Mouse (Mus musculus) cortical plate, adult 2 months (tissue): ENCODE measurements around the gene Dpf1. TPM values are rescaled to one million over a fixed set of nuclear protein-coding genes. Genes with fewer than 3 reads are reported as not detected.

ENCODE experiments used
- H3K27ac ChIP-seq: fragments of 200-500 bp; 2 replicates; pipeline ENCODE4 v1.5.1; 2012; ENCODE audit warnings: low read length, control low read depth, inconsistent platforms; ENCODE audit not compliant: insufficient read depth
- H3K4me1 ChIP-seq: fragments of 200-500 bp; 2 replicates; pipeline ENCODE4 v1.6.1; 2011; ENCODE audit warnings: low read length; ENCODE audit not compliant: control insufficient read depth, insufficient read depth
- H3K4me3 ChIP-seq: fragments of 200-500 bp; 2 replicates; pipeline ENCODE4 v1.5.1; 2011; ENCODE audit warnings: mild to moderate bottlenecking, low read length, control low read depth; ENCODE audit not compliant: insufficient read depth
- CTCF ChIP-seq: fragments of 200-500 bp; IDR thresholded peaks from 2 replicates; pipeline ENCODE4 v1.5.1; 2011; ENCODE audit warnings: mild to moderate bottlenecking, control low read depth, low read length; ENCODE audit not compliant: insufficient read depth; ENCODE audit errors: extremely low read depth
- POLR2A ChIP-seq: fragments of 200-500 bp; IDR thresholded peaks from 2 replicates; pipeline ENCODE4 v1.6.1; 2011; ENCODE audit warnings: mild to moderate bottlenecking, low read length, control low read depth; ENCODE audit not compliant: insufficient read depth; ENCODE audit errors: extremely low read depth
- polyA plus RNA-seq: library from polyadenylated mRNA; depleted of rRNA; stranded (reverse); fragments of >200 nt; gene quantifications from 2 replicates; pipeline ENCODE4 v1.2.3, GENCODE M21; 2012

Dpf1 gene
- polyA plus RNA-seq, 1 experiment = 65.1 TPM

DNA sequence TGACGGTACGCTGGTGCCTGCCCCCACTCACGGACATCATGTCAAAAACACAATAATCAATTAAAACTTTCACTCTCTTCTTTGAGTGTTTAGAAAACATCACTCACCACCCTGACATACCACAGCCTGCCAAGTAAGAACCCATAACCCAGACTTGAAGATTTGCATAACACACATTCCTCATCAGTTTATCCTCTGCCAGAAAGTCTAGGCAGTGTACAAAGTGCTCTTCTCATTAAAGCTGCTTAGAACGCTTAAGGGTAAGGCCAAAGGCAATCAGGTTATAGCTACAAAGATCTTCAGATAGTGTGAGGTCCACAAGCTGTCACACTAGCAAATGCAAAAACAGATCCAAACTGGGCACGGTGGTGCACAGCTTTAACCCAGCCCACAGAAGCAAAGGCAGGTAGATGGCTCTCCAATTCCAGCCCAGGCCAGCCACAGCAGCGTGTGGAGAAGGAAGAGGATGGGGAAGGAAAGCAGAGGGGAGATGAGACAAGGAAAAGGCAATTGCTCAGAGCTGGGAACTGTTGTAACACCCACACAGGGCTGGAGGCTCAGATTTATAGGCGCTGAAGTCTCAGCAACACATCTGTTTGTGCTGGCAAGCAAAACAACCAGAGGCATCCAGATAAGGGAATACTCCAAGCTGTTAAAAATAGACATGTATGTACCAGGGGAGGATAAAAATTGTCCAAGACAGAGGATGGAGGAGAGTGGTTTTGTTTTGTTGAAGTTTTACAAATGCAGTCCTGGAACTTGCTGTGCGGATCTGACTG, 31.9 kb upstream of the Dpf1 start:
- no peak overlapping the region for H3K27ac ChIP-seq
- H3K4me3 ChIP-seq = no peak overlapping the region
- TF ChIP-seq POLR2A (no peak), CTCF (no peak)
- H3K4me1 ChIP-seq = peaks cover 1% of the 10 kb centered on the region; the same call in 1 of the 2 replicates

GRCm38 (mm10) chr7:29276715-29277114, 27.0 kb upstream of the Dpf1 start:
- H3K27ac ChIP-seq = no peak overlapping the region
- H3K4me1 ChIP-seq = peaks cover 1% of the 10 kb centered on the region; the same call in 1 of the 2 replicates
- TF ChIP-seq POLR2A (no peak), CTCF (no peak)
- no peak overlapping the region for H3K4me3 ChIP-seq

DNA sequence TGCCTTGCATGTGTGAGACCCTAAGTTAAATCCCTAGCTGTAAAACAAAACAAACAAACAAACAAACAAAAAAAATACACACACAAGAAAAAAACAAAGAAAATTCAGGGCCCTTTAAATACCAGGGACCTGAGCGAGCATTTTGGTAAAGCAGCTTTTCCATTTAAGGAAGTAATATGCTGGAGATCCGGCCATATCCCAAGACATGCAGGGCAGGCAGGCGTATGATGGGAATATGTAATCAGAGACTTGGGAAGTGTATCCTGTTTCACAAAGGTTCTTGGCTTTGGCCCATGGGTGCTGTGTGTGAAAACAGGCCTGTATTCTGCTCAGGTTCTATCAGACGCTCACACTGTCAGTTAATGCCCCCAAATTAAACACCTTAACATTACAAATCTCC, 26.2 kb upstream of the Dpf1 start:
- peaks cover 2% of the 10 kb centered on the region; the same call in 1 of the 2 replicates for H3K4me1 ChIP-seq
- no peak for TF ChIP-seq CTCF
- no peak for TF ChIP-seq POLR2A

DNA sequence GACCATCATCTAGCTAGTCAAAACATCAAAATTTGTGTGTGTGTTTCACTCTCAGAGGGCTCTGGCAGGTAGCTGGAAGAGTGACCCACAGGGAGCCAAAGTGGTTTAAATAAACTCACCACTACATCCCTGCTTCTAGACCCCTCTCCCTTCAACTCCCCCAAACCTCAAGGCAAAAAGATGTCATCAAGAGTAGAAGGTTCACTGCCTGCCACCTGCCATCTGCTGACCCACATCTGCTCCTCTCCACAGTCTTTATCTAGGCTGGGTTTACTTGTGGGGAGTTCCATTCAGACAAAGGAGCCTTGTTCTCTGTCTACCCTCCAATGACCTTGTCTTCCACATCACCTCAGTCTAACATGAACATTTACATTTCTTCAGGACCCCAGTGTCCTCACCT, 24.5 kb upstream of the Dpf1 start:
- no peak for TF ChIP-seq POLR2A
- TF ChIP-seq CTCF = no peak
- Histone ChIP-seq H3K4me3 (no peak overlapping the region), H3K4me1 (peaks cover 2% of the 10 kb centered on the region; the same call in 1 of the 2 replicates), H3K27ac (no peak overlapping the region)

More for the DNA sequence above, 26.2 kb upstream of the Dpf1 start:
- no peak overlapping the region for H3K27ac ChIP-seq
- H3K4me3 ChIP-seq = no peak overlapping the region

DNA sequence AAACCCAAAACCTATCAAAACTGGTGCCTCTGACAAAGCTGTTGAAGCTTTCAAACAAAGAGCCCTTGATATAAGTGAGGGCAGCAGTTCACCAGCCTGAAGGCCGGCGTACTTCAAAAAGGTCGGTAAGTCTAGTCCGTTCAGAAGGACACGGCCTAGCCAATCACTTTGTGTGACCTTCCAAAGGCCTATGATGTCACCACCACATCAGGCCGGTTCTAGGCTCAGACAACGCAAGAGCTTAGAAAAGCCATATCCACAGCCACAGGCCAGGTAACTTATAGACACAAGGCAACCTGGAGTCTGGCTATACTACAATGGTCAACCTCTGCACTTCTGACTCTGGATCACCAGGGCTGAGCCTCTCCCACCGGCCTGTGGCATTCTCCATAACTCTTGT, 23.8 kb upstream of the Dpf1 start:
- Histone ChIP-seq H3K4me3 (no peak overlapping the region), H3K27ac (no peak overlapping the region), H3K4me1 (peaks cover 2% of the 10 kb centered on the region; the same call in 1 of the 2 replicates)
- no peak for TF ChIP-seq POLR2A
- TF ChIP-seq CTCF = no peak

GRCm38 (mm10) chr7:29280801-29281200, 22.9 kb upstream of the Dpf1 start:
- H3K4me3 ChIP-seq = peak overlapping the region; percentile 51; the same call in 1 of the 2 replicates
- TF ChIP-seq POLR2A = no peak
- no peak for TF ChIP-seq CTCF
- peaks cover 2% of the 10 kb centered on the region; the same call in 1 of the 2 replicates for H3K4me1 ChIP-seq
- no peak overlapping the region for H3K27ac ChIP-seq

GRCm38 (mm10) chr7:29281201-29282073, 22.3 kb upstream of the Dpf1 start, which contains the start of gene Spint2:
Spint2 (minus strand) TSS chr7:29281912.
- peak within 1 kb of the TSS; percentile 51 for H3K4me3 ChIP-seq
- peaks cover 2% of the 10 kb centered on the region; the same call in 1 of the 2 replicates for H3K4me1 ChIP-seq
- no peak within 1 kb of the TSS for H3K27ac ChIP-seq
- no peak for TF ChIP-seq CTCF
- no peak for TF ChIP-seq POLR2A

- no peak for TF ChIP-seq POLR2A
- no peak for TF ChIP-seq CTCF
- H3K4me1 ChIP-seq = peaks cover 2% of the 10 kb centered on the region; the same call in 1 of the 2 replicates
- H3K27ac ChIP-seq = no peak overlapping the region
- peak overlapping the region; percentile 51 for H3K4me3 ChIP-seq
These were observed 21.6 kb upstream of the Dpf1 start for GRCm38 (mm10) chr7:29282074-29282554.

DNA sequence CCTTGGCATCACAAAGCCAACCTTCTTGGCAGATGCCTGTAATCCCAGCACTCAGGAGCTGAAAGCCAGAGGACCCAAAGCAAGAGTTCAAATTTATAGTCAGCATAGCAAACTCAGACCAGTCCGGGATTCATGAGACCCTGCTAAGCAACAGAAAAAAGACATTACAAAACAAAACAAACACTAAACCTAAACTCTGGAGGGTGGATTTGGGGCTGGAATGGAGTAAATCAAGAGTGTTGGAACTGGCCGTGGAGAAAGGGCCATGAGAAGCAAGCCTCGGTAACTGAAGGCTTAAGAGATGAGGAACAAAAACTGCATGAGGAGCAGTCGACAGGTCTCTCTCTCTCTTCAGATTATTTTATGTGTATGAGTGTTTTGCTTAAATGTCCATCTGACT, 19.9 kb upstream of the Dpf1 start:
- no peak for TF ChIP-seq CTCF
- TF ChIP-seq POLR2A = no peak
- H3K27ac ChIP-seq = no peak overlapping the region
- peaks cover 2% of the 10 kb centered on the region; the same call in 1 of the 2 replicates for H3K4me1 ChIP-seq
- no peak overlapping the region for H3K4me3 ChIP-seq

- no peak overlapping the region for H3K4me3 ChIP-seq
- TF ChIP-seq CTCF = no peak
- no peak for TF ChIP-seq POLR2A
- H3K27ac ChIP-seq = no peak overlapping the region
- peaks cover 2% of the 10 kb centered on the region; the same call in 1 of the 2 replicates for H3K4me1 ChIP-seq
These were observed 19.2 kb upstream of the Dpf1 start for GRCm38 (mm10) chr7:29284523-29284922.
